Mouse (Mus musculus) spleen, adult 2 months (tissue): Measurements from ENCODE around the gene Ctnna3. TPM values are rescaled to one million over a fixed set of nuclear protein-coding genes. Genes with fewer than 3 reads are reported as not detected.

Experiments
- DNase-seq, 2 experiments: peaks; one replicate each; pipeline versions ENCODE4 v3.0.0 to v3.0.0-alpha.2; 2012 to 2021; ENCODE audit warnings: low spot score in 2 of 2, low read depth in 1 of 2
- H3K27ac ChIP-seq: fragments of 200-500 bp; 2 replicates; pipeline ENCODE4 v1.5.1; 2012; ENCODE audit warnings: low read length, inconsistent platforms; ENCODE audit not compliant: insufficient read depth
- H3K27me3 ChIP-seq: fragments of 200-500 bp; 2 replicates; pipeline ENCODE4 v1.6.1; 2012; ENCODE audit warnings: mild to moderate bottlenecking, moderate library complexity, low read length, inconsistent platforms; ENCODE audit not compliant: control insufficient read depth, insufficient read depth
- H3K36me3 ChIP-seq: fragments of 200-500 bp; 2 replicates; pipeline ENCODE4 v1.6.1; 2012; ENCODE audit warnings: mild to moderate bottlenecking, low read length, inconsistent platforms; ENCODE audit not compliant: control insufficient read depth, insufficient read depth
- H3K4me1 ChIP-seq: fragments of 200-500 bp; 2 replicates; pipeline ENCODE4 v1.6.1; 2011; ENCODE audit warnings: inconsistent platforms; ENCODE audit not compliant: control insufficient read depth, insufficient read depth, insufficient read length
- H3K4me3 ChIP-seq: fragments of 200-500 bp; 2 replicates; pipeline ENCODE4 v1.5.1; 2011; ENCODE audit warnings: mild to moderate bottlenecking, inconsistent platforms; ENCODE audit not compliant: insufficient read depth, insufficient read length; ENCODE audit errors: extremely low read depth
- CTCF ChIP-seq: fragments of 200-500 bp; IDR thresholded peaks from 2 replicates; pipeline ENCODE4 v1.5.1; 2011; ENCODE audit warnings: mild to moderate bottlenecking, inconsistent platforms; ENCODE audit not compliant: insufficient read depth, insufficient read length, insufficient replicate concordance; ENCODE audit errors: extremely low read depth
- POLR2A ChIP-seq: fragments of 200-500 bp; IDR thresholded peaks from 2 replicates; pipeline ENCODE4 v1.6.1; 2011; ENCODE audit warnings: low read depth, low read length, inconsistent platforms
- WGBS: fragments of 180-500 bp; shearing (Covaris S2); methylation state at CpG from one replicate; pipeline ENCODE4 v1.1.7; 2018; 5-methylcytosine and 5-hydroxymethylcytosine counted together
- polyA plus RNA-seq: library from polyadenylated mRNA; depleted of rRNA; stranded (reverse); fragments of >200 nt; gene quantifications from 2 replicates; pipeline ENCODE4 v1.2.3, GENCODE M21; 2012

The Ctnna3 gene
- polyA plus RNA-seq, 1 experiment: 0.07 TPM

- no peak for DNase-seq
- WGBS: 30% methylated on average over 19 of the region's 19 CpGs
- Histone ChIP-seq H3K4me1 (no peaks in the 10 kb centered on the region), H3K36me3 (no peaks in the 10 kb centered on the region), H3K4me3 (no peak overlapping the region), H3K27ac (no peak overlapping the region), H3K27me3 (no peaks in the 10 kb centered on the region)
- TF ChIP-seq POLR2A: no peak
- no peak for TF ChIP-seq CTCF
Observed at GRCm38 (mm10) chr10:64088774-64089460, 659.0 kb downstream of the Ctnna3 start.

DNA sequence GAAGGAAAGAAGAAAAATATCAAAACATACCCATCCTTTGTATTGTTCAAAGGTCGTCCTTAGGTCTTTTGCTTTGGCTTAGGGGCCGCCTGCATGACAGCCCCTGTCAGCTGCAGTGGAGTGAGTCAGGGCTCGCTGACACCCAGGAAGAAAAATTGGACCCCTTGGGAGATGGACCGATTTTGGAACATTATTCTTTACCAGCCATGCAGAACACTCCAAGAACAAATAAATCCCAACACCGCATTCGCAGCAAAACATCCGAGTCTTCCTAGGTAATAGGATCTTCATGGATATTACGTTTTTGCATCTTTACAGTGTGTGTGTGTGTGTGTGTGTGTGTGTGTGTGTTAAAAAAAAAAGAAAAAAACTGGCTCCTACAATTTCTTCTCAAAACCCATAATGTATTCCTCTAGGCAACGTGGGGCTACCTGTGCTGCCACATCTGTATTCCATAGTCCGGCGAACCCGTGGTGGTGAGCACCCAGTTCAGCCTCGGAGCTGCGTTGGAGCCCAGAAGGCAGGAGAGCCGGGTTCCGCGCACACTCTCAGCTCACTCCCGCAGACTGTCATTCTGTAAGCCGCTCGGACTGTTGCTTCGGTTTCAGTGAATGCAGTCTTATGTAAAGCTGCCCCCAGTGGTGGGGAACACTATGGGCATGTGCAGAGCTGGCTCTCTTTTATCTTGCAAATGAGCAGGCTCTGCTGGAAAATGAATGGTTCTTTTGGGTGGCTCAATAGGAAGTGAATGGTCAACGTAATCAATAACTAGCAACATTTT, 660.0 kb downstream of the Ctnna3 start, which contains the start of gene Lrrtm3:
Gene Lrrtm3 (minus strand): TSS at position 598 of the 781 bp plus-strand sequence.
- Histone ChIP-seq H3K36me3 (no peaks in the 10 kb centered on the region), H3K27ac (no peak within 1 kb of the TSS), H3K4me3 (no peak within 1 kb of the TSS), H3K4me1 (no peaks in the 10 kb centered on the region), H3K27me3 (no peaks in the 10 kb centered on the region)
- WGBS: 9% methylated on average over 22 of the region's 22 CpGs
- no peak for TF ChIP-seq POLR2A
- no peak for TF ChIP-seq CTCF
- DNase-seq: no peak

GRCm38 (mm10) chr10:64096532-64096931, 666.6 kb downstream of the Ctnna3 start:
- DNase-seq: no peak
- Histone ChIP-seq H3K4me3 (no peak overlapping the region), H3K27ac (no peak overlapping the region), H3K27me3 (no peaks in the 10 kb centered on the region), H3K36me3 (no peaks in the 10 kb centered on the region), H3K4me1 (no peaks in the 10 kb centered on the region)
- TF ChIP-seq POLR2A (no peak), CTCF (no peak)
- whole genome bisulfite sequencing: 90% methylated on average over 1 of the region's 1 CpGs

DNA sequence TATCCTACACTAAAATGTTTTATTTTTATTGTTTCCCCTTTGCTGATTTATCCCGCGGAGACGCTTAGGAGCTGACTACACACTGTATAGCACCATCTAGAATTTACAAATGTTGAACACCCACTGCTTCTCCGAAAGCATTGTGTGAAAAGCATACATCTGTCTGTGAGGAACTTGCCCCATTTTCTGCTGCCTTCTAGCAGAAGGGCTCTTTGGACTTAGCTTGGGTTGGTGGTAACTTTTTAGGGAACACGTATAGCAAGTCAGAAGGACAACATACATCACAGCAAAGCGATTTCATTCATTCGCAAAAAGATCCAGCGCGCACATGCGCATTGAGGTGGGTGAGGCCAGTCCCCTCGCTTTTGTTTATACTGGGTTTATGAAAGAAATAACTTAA, 685.3 kb downstream of the Ctnna3 start:
- no peak for DNase-seq
- no peak for TF ChIP-seq CTCF
- TF ChIP-seq POLR2A: no peak
- WGBS: 90% methylated on average over 11 of the region's 11 CpGs
- H3K36me3 ChIP-seq: no peaks in the 10 kb centered on the region
- H3K27ac ChIP-seq: no peak overlapping the region
- H3K4me3 ChIP-seq: no peak overlapping the region
- H3K4me1 ChIP-seq: no peaks in the 10 kb centered on the region
- H3K27me3 ChIP-seq: no peaks in the 10 kb centered on the region

GRCm38 (mm10) chr10:64118833-64119232, 688.9 kb downstream of the Ctnna3 start:
- DNase-seq: no peak
- H3K27ac ChIP-seq: no peak overlapping the region
- H3K4me1 ChIP-seq: no peaks in the 10 kb centered on the region
- H3K4me3 ChIP-seq: no peak overlapping the region
- no peaks in the 10 kb centered on the region for H3K36me3 ChIP-seq
- TF ChIP-seq POLR2A (no peak), CTCF (no peak)
- H3K27me3 ChIP-seq: no peaks in the 10 kb centered on the region
- WGBS: 83% methylated on average over 3 of the region's 3 CpGs

DNA sequence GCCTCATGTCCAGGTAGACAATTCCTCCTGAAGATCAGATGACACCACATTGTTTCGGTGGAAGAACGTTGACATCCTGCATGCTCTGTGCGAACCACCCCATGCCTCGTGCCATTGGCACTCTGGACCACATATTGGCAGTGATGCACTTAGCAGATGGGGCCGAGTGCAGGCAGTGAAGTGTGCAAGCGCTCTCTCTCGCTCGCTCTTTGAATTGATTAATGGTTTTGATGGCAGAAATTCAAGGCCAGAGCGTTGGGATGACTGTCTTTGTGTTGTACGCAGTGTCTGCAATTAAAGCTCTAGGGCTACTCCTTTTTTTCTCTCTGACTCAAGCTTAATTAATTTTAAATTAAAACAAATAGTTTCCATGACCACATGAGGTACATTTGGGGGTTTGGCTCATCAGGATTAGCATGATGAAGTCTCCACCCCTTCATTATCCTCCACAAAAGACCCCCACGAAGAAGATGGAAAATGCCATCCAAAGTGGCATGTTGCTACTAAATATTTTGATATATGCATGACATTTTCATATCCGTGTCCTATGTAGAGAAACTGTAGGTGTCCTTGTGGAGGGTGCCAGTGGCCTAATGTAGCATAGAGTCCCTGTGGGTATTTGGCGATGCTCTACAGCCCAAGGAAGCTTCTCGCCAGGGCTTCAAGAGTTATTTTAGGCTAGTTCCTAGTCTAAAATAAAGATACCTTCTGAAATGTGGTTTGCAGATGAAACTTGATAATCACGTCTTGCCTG, 700.7 kb downstream of the Ctnna3 start:
- WGBS: 85% methylated on average over 15 of the region's 15 CpGs
- no peak for DNase-seq
- Histone ChIP-seq H3K27ac (no peak overlapping the region), H3K27me3 (no peaks in the 10 kb centered on the region), H3K36me3 (no peaks in the 10 kb centered on the region), H3K4me1 (no peaks in the 10 kb centered on the region), H3K4me3 (no peak overlapping the region)
- TF ChIP-seq POLR2A (no peak), CTCF (no peak)
